Mouse (Mus musculus): ENCODE results near the gene C030005K15Rik. TPM values are rescaled to one million over a fixed set of nuclear protein-coding genes. Genes with fewer than 3 reads are reported as not detected.

C030005K15Rik gene
- not detected for polyA plus RNA-seq (2017; shearing (Covaris generic))

GRCm38 (mm10) chr10:97726655-97727054, at the start of gene C030005K15Rik:
TSS of gene C030005K15Rik (minus strand) at chr10:97726755.

GRCm38 (mm10) chr10:97692913-97693312, 33.6 kb downstream of the C030005K15Rik start, which contains the start of gene Ccer1:
TSS of gene Ccer1 (plus strand) at chr10:97693059.

Other genes with a start within 250 kb of the C030005K15Rik start
- under 1 TPM in 1 of 2 experiments, not detected in 1; 0.58 TPM for gene Dcn, start 247.1 kb downstream of the C030005K15Rik start, polyA plus RNA-seq (2017; shearing (Covaris generic))
- under 1 TPM in 1 of 2 experiments, not detected in 1; 0.07 TPM for gene Lum, start 161.6 kb downstream of the C030005K15Rik start, polyA plus RNA-seq (2017; shearing (Covaris generic))
- not detected for gene Kera, start 119.9 kb downstream of the C030005K15Rik start, polyA plus RNA-seq (2017; shearing (Covaris generic))
- not detected for gene Epyc, start 82.7 kb downstream of the C030005K15Rik start, polyA plus RNA-seq (2017; shearing (Covaris generic))
- gene Ccer1, start 33.7 kb downstream of the C030005K15Rik start, polyA plus RNA-seq (2017; shearing (Covaris generic)), result not detected